Mouse (Mus musculus): Measurements from ENCODE around the gene Igfals. TPM values are rescaled to one million over a fixed set of nuclear protein-coding genes. Genes with fewer than 3 reads are reported as not detected.
A peak's percentile ranks its signal among the peaks of the same experiment; 100 is the strongest.

Igfals gene
- polyA plus RNA-seq, 1 experiment from 2014 or later, result 1.1 TPM

DNA sequence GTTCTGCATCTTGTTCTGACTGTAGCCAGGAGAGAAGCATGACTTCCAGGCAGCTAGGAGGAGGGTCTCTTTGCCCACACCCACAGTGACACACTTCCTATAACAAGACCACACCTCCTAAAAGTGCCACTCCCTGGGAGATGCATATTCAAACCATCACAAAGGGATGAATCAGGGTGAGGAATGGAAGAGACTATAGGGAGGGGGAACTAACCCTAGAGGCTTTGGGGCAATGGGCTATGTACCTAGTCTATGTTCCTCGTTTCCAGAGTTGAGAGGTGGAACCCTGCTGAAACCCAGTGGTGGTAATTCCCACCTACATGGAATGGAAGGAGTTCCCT, 8.6 kb downstream of the Igfals start:
- Histone ChIP-seq H3K4me1 (ENCODE audit: control insufficient read depth, insufficient read depth, low read length) (0 out of 2 replicates have a peak, but pooled peaks cover 4% of the 10 kb centered on the region), H3K36me3 (ENCODE audit: control insufficient read depth, insufficient read depth, low read length) (no peaks in the 10 kb centered on the region), H3K9me3 (ENCODE audit: control insufficient read depth, low read depth, low read length) (no peaks in the 10 kb centered on the region), H3K4me3 (ENCODE audit: low read depth, low read length) (no peak overlapping the region), H3K4me2 (replicated peaks; ENCODE audit: low read depth, low read length) (no peak overlapping the region), H3K9ac (replicated peaks; ENCODE audit: low read depth, low read length) (no peak overlapping the region), H3K27ac (ENCODE audit: low read length) (no peak overlapping the region), H3K27me3 (ENCODE audit: control insufficient read depth, insufficient read depth, low read length) (no peaks in the 10 kb centered on the region)
- no peak for ATAC-seq (ENCODE audit: insufficient number of reproducible peaks, insufficient read depth, low FRiP score, low read depth)
- 69% methylated on average over 1 of the region's 1 CpGs for WGBS

DNA sequence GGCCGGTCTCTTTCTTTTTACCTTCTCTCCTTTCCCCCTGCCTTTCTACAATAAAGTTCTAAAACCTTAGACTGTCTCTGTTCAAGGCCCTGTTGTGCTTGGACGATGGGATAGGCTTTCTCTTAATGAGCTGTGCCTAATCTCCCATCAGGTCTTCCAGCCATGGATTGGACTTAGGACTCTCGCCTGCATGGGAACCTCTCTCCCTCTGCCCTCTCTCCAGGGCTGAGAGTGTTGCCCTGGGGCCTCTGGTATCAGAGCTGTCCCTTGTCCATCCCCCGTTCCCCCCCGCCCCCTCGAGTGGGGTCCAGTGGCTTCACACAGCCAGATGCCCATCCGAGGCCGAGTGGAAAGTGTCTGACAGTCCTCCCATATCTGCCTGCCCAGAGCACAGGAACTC, 9.2 kb downstream of the Igfals start:
- Histone ChIP-seq H3K9ac (replicated peaks; ENCODE audit: low read depth, low read length) (no peak overlapping the region), H3K27ac (ENCODE audit: low read length) (no peak overlapping the region), H3K4me2 (replicated peaks; ENCODE audit: low read depth, low read length) (no peak overlapping the region), H3K9me3 (ENCODE audit: control insufficient read depth, low read depth, low read length) (no peaks in the 10 kb centered on the region), H3K27me3 (ENCODE audit: control insufficient read depth, insufficient read depth, low read length) (no peaks in the 10 kb centered on the region), H3K4me3 (ENCODE audit: low read depth, low read length) (no peak overlapping the region), H3K4me1 (ENCODE audit: control insufficient read depth, insufficient read depth, low read length) (0 out of 2 replicates have a peak, but pooled peaks cover 4% of the 10 kb centered on the region), H3K36me3 (ENCODE audit: control insufficient read depth, insufficient read depth, low read length) (no peaks in the 10 kb centered on the region)
- ATAC-seq (ENCODE audit: insufficient number of reproducible peaks, insufficient read depth, low FRiP score, low read depth), result no peak
- 80% methylated on average over 8 of the region's 8 CpGs for WGBS

DNA sequence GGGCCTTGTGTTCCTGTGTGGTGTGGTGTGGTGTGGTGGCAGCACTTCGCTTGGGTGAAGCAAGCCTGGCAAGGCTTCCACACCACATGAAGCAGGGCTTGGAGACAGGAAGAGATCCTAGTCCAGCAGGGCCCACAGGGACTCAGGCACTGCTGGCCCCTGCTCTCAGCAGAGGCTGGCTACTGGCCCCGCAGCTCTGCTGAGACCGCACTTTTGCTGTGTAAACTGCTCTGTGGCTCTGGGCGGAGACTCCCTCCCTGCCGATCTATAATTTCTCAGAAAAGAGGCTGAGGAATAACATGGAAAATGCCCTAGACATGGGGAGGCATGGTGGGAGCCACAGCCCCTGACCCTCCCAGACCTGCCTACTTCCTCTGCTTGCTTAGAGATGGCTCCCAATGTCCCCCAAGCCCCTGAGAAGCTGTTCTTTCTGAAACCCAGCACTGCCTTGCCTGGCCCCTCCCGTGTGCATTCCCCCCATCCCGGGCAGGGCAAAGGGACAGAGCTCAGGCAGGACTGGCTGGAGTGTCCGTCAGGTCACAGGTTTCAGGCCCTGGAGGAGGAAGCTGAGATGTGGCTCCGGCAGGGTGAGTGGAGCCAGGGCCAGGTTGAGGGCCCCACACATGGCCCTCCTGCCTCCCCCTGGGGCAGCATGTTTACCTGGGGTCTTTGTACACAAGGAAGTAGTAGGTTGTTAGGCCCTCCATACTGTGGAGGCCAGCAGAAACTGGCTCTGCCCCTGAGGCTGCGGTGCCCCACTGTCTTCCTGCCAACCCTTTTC, 11.7 kb downstream of the Igfals start:
- peak overlapping the region; percentile 17; the same call in 1 of the 2 replicates for H3K4me2 ChIP-seq (replicated peaks; ENCODE audit: low read depth, low read length)
- 0 out of 2 replicates have a peak, but pooled peaks cover 4% of the 10 kb centered on the region for H3K4me1 ChIP-seq (ENCODE audit: control insufficient read depth, insufficient read depth, low read length)
- no peaks in the 10 kb centered on the region for H3K9me3 ChIP-seq (ENCODE audit: control insufficient read depth, low read depth, low read length)
- no peak overlapping the region for H3K9ac ChIP-seq (replicated peaks; ENCODE audit: low read depth, low read length)
- no peaks in the 10 kb centered on the region for H3K36me3 ChIP-seq (ENCODE audit: control insufficient read depth, insufficient read depth, low read length)
- no peaks in the 10 kb centered on the region for H3K27me3 ChIP-seq (ENCODE audit: control insufficient read depth, insufficient read depth, low read length)
- no peak for ATAC-seq (ENCODE audit: insufficient number of reproducible peaks, insufficient read depth, low FRiP score, low read depth)
- no peak overlapping the region for H3K4me3 ChIP-seq (ENCODE audit: low read depth, low read length)
- 33% methylated on average over 10 of the region's 10 CpGs for WGBS
- 0 out of 2 replicates have a peak overlapping the region, but pooled peaks have one; percentile 2 for H3K27ac ChIP-seq (ENCODE audit: low read length)

DNA sequence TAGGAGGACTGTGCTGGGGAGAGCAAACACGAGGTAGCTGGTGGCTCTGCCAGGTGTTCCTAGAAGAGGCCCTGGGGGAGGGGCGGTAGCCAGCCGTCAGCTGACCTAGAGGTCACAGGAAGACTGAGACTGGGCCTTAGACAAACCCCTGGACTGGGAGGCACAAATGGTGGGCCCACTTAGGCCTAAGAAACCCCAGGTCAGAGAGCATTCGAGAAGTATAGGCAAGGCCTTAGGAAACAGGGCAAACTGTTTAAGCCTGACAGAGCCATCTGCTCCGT, 12.3 kb downstream of the Igfals start:
- Histone ChIP-seq H3K9me3 (ENCODE audit: control insufficient read depth, low read depth, low read length) (no peaks in the 10 kb centered on the region), H3K4me3 (ENCODE audit: low read depth, low read length) (no peak overlapping the region), H3K36me3 (ENCODE audit: control insufficient read depth, insufficient read depth, low read length) (no peaks in the 10 kb centered on the region), H3K4me2 (replicated peaks; ENCODE audit: low read depth, low read length) (peak overlapping the region; percentile 17; the same call in 1 of the 2 replicates), H3K27me3 (ENCODE audit: control insufficient read depth, insufficient read depth, low read length) (no peaks in the 10 kb centered on the region), H3K27ac (ENCODE audit: low read length) (peak overlapping the region; percentile 44; the same call in 1 of the 2 replicates), H3K4me1 (ENCODE audit: control insufficient read depth, insufficient read depth, low read length) (0 out of 2 replicates have a peak, but pooled peaks cover 4% of the 10 kb centered on the region), H3K9ac (replicated peaks; ENCODE audit: low read depth, low read length) (no peak overlapping the region)
- WGBS, result 22% methylated on average over 5 of the region's 5 CpGs
- ATAC-seq (ENCODE audit: insufficient number of reproducible peaks, insufficient read depth, low FRiP score, low read depth), result peak; percentile 43; the same call in 1 of the 2 replicates

DNA sequence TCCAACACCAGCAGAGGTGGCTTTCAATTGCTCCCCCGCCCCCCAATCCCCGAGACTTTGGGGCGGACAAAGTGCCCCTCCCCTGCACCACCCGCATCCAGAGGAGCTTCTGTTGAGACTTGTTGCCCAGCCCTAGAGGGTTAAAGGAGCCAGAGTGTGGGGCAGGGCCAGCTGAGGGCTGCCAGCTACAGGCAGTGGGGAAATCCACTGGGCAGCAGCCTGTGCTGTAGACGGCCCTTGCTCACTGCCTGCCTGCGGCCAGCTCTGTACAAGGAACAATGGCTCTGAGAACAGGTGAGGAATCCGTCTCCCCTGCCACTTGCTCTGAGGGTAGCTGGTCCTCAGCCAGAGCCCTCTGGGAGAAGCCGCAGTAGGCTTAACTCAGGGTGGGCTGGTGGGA, 12.7 kb downstream of the Igfals start:
- Histone ChIP-seq H3K27me3 (ENCODE audit: control insufficient read depth, insufficient read depth, low read length) (no peaks in the 10 kb centered on the region), H3K9me3 (ENCODE audit: control insufficient read depth, low read depth, low read length) (no peaks in the 10 kb centered on the region), H3K27ac (ENCODE audit: low read length) (peak overlapping the region; percentile 44; the same call in 1 of the 2 replicates), H3K36me3 (ENCODE audit: control insufficient read depth, insufficient read depth, low read length) (0 out of 2 replicates have a peak, but pooled peaks cover under 1% of the 10 kb centered on the region), H3K4me1 (ENCODE audit: control insufficient read depth, insufficient read depth, low read length) (0 out of 2 replicates have a peak, but pooled peaks cover 4% of the 10 kb centered on the region), H3K4me2 (replicated peaks; ENCODE audit: low read depth, low read length) (no peak overlapping the region), H3K9ac (replicated peaks; ENCODE audit: low read depth, low read length) (no peak overlapping the region), H3K4me3 (ENCODE audit: low read depth, low read length) (no peak overlapping the region)
- no peak for ATAC-seq (ENCODE audit: insufficient number of reproducible peaks, insufficient read depth, low FRiP score, low read depth)
- WGBS, result 64% methylated on average over 8 of the region's 8 CpGs

DNA sequence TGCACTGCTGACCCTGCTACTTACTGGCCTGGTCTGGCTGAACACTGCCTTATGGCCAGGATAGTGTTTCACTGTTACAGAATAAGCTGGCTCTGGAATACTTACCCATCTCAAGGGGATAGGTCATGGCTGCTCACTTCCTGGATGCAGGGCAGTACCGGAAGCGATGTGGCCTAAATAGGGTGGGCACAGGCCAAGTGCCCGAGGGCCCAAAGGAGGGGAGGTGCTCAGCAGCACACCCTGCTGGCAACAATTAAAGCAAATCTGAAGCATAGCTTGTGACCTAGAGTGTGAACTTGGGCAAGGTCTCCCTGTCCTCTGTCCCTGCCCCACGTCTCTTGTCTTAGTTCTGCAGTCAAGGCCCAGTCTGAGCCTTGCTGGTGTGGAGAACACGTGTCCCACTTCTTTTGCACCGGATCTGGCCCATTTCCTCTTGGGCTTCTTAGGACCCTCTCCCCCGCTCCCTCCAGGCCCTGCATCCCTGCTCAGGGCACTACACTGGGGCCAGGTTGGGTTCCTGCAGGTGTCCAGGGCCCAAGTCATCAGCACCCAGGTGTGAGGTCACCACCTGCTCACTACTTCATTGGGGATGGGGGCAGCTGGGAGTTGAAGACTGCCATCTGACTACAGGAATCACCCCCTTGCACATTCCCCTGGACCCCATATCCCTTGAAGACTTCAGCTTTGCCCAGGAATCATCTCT, 16.1 kb downstream of the Igfals start:
- 50% methylated on average over 7 of the region's 7 CpGs for WGBS
- ATAC-seq (ENCODE audit: insufficient number of reproducible peaks, insufficient read depth, low FRiP score, low read depth), result no peak
- peaks cover 7% of the 10 kb centered on the region for H3K36me3 ChIP-seq (ENCODE audit: control insufficient read depth, insufficient read depth, low read length)

DNA sequence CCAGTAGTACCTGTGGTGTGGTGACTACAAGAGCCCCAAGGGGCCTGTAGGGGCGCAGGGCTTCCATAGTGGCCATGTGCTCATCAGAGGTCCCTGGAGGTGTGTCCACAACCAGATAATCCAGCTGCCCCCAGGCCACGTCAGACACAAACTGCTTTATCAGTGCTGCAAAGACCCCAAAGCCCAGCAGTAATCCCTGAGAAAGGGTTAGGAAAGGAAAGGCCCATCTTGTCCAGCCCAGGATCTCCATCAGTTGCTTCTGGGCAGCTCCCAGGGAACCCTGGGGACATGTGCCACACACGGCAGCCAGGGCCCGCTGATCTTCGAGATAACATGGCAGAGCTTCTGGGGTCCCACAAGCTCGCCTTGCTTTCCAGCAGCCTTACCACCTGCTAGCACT, 18.6 kb downstream of the Igfals start:
- Histone ChIP-seq H3K4me3 (ENCODE audit: low read depth, low read length) (no peak overlapping the region), H3K9ac (replicated peaks; ENCODE audit: low read depth, low read length) (no peak overlapping the region), H3K27ac (ENCODE audit: low read length) (no peak overlapping the region), H3K27me3 (ENCODE audit: control insufficient read depth, insufficient read depth, low read length) (no peaks in the 10 kb centered on the region), H3K9me3 (ENCODE audit: control insufficient read depth, low read depth, low read length) (no peaks in the 10 kb centered on the region), H3K36me3 (ENCODE audit: control insufficient read depth, insufficient read depth, low read length) (peaks cover 11% of the 10 kb centered on the region), H3K4me2 (replicated peaks; ENCODE audit: low read depth, low read length) (no peak overlapping the region), H3K4me1 (ENCODE audit: control insufficient read depth, insufficient read depth, low read length) (peaks cover 16% of the 10 kb centered on the region; the same call in 1 of the 2 replicates)
- WGBS, result 79% methylated on average over 6 of the region's 6 CpGs
- ATAC-seq (ENCODE audit: insufficient number of reproducible peaks, insufficient read depth, low FRiP score, low read depth), result no peak

More for the DNA sequence above, 16.1 kb downstream of the Igfals start:
- no peaks in the 10 kb centered on the region for H3K27me3 ChIP-seq (ENCODE audit: control insufficient read depth, insufficient read depth, low read length)
- H3K9me3 ChIP-seq (ENCODE audit: control insufficient read depth, low read depth, low read length), result no peaks in the 10 kb centered on the region
- H3K27ac ChIP-seq (ENCODE audit: low read length), result no peak overlapping the region
- no peak overlapping the region for H3K9ac ChIP-seq (replicated peaks; ENCODE audit: low read depth, low read length)
- no peak overlapping the region for H3K4me3 ChIP-seq (ENCODE audit: low read depth, low read length)
- H3K4me2 ChIP-seq (replicated peaks; ENCODE audit: low read depth, low read length), result no peak overlapping the region
- peaks cover 12% of the 10 kb centered on the region; the same call in 1 of the 2 replicates for H3K4me1 ChIP-seq (ENCODE audit: control insufficient read depth, insufficient read depth, low read length)

DNA sequence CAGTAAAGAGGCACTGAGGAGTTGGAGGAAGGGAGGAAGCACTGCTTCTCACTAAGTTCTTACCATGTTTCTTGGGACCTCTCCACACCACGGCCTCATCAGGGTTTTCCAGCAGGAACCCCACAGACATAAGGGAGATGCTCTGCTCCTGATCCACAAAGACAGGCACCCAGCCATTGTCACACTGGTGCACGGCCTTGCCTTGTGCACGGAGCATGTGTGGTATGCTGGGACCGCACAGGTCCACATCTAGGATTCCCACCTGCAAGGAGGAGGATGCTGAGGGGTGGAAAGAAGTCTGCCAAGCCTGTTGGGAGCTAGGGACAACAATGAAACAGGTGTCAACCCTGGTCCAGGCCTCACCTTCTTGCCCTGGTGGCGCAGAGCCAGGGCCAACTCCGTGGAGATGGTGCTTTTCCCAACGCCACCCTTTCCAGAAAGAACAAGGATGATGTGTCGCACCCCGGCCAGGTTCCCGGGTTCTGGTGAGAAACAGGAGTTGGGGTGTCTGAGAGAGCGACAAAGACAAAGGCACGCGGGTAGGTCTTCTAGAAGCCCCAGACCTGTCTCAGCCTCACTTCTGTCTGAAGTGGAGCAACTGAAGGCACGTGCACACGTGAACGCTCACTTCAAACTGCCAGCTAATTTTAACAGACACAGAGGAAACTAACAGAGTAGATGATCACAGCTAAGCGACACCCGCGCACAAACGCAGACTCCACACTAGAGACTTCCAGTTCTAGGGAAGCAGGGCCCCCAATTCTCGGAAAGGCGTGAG, 19.7 kb downstream of the Igfals start:
- Histone ChIP-seq H3K27ac (ENCODE audit: low read length) (no peak overlapping the region), H3K9ac (replicated peaks; ENCODE audit: low read depth, low read length) (peak overlapping the region; percentile 34; the same call in 1 of the 2 replicates), H3K4me3 (ENCODE audit: low read depth, low read length) (peak overlapping the region; percentile 89), H3K4me1 (ENCODE audit: control insufficient read depth, insufficient read depth, low read length) (peaks cover 16% of the 10 kb centered on the region; the same call in 1 of the 2 replicates), H3K9me3 (ENCODE audit: control insufficient read depth, low read depth, low read length) (no peaks in the 10 kb centered on the region), H3K27me3 (ENCODE audit: control insufficient read depth, insufficient read depth, low read length) (no peaks in the 10 kb centered on the region), H3K36me3 (ENCODE audit: control insufficient read depth, insufficient read depth, low read length) (peaks cover 19% of the 10 kb centered on the region), H3K4me2 (replicated peaks; ENCODE audit: low read depth, low read length) (peak overlapping the region; percentile 93)
- ATAC-seq (ENCODE audit: insufficient number of reproducible peaks, insufficient read depth, low FRiP score, low read depth), result no peak
- 25% methylated on average over 22 of the region's 22 CpGs for WGBS
